Mouse (Mus musculus) C2C12 (cell line): ENCODE data around the gene Ggt1.

Experiments
- CTCF ChIP-seq: IDR thresholded peaks from one replicate; pipeline ENCODE4 v1.5.1; 2011; ENCODE audit not compliant: control insufficient read depth, insufficient read depth, insufficient read length
- MAX ChIP-seq: IDR thresholded peaks from one replicate; pipeline ENCODE4 v1.6.1; 2011; ENCODE audit warnings: mild to moderate bottlenecking, control low read depth
- MYOG ChIP-seq: IDR thresholded peaks from one replicate; pipeline ENCODE4 v1.6.1; 2011; ENCODE audit not compliant: control insufficient read depth, insufficient read length; ENCODE audit errors: extremely low read depth
- USF1 ChIP-seq: IDR thresholded peaks from one replicate; pipeline ENCODE4 v1.6.1; 2011; ENCODE audit warnings: low read depth, mild to moderate bottlenecking, control low read depth, moderate library complexity

- TF ChIP-seq CTCF (no peak), MAX (no peak), MYOG (no peak), USF1 (no peak)
Measured at GRCm38 (mm10) chr10:75559041-75559675, 2.2 kb upstream of the Ggt1 start.
